Mouse (Mus musculus): ENCODE measurements around the gene Bpifb3.

DNA sequence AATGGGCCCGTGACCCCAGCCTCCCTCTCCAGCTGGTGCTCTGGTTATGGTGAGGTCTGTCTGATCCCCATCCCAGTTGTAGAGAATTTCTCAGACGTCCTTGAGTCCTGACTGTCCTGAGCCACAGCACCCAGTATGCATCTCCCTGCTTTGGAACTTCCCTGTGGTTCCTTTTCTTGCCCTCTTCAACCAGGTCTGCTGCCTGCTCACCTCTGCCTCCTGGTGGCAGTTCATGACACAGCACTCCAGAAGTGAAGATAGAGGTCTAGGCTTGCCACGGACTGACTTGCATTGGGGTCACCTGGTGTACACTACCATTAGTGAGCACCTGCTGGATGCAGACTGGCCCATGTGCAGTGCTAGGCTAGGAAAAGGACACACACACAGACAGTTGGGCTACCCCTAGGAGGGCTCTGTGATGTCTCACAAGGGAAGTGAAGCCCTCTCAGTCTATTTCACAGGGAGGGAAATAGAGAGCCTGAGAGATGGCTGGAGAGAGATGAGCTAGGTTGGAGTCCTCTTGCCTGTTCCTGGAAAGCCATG is 11.9 kb downstream of the Bpifb3 start:
- TF ChIP-seq CTCF (IDR thresholded peaks at IDR 0.05; ENCODE audit: insufficient read depth, low read depth, low read length): peak; percentile 36; the same call in 1 of the 2 replicates
- no peak for TF ChIP-seq POLR2A (IDR thresholded peaks at IDR 0.05; ENCODE audit: insufficient read depth, low read depth, low read length)
